Mouse (Mus musculus): ENCODE measurements around the gene Ntm.

GRCm38 (mm10) chr9:29897448-29897847 is 65.5 kb downstream of the Ntm start:
- TF ChIP-seq CTCF (IDR thresholded peaks at IDR 0.05; ENCODE audit: control insufficient read depth, insufficient read depth, insufficient read length) (no peak), FOSL1 (IDR thresholded peaks at IDR 0.05; ENCODE audit: insufficient read depth, low read length, poor library complexity, severe bottlenecking) (no peak)

All from C2C12 (cell line).